Mouse (Mus musculus): ENCODE measurements around the gene Setd1b.
"Not testable (repeated sequence)": the region's sequence is repeated elsewhere in the genome, so short reads cannot be mapped to it uniquely, and the experiment has no call there.

Setd1b gene

DNA sequence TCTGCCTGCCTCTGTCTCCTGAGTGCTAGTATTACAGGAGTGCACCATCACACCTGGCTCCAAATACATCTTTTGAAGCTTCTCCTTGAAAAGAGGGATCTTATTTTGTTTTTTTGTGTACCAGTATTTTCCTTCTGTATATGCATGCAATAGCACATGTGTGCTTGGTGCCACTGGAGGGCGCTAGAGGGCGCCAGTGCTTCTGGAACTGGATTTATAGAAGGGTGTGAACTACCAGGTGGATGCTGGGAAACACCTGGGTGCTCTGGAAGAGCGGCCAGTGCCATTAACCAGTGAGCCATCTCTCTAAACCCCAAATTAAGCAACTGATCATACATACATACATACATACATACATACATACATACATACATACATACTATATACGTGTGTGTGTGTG lies 60.8 kb downstream of the Setd1b start:
- not testable (repeated sequence) for DNase-seq (ENCODE audit: low read depth)

DNA sequence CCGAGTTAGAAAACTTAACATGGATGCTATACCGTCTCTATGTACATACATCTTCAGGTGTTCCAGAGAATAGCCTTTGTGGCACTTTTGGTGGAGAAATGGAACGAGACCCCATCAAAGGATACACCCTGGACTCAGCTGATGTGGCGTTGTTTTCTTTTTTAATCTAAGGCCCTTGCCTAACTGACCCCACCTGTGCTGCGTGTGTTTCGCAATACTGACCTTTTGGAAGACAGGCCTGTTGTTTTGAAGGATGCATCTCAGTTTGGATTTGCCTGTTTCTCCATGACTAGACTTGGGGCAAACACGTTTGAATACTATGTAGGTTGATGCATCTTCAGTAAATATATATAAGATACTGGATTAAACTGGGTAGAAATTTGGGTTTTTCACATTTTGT lies 61.6 kb downstream of the Setd1b start:
- not testable (repeated sequence) for DNase-seq (ENCODE audit: low read depth)

Measured in fibroblast of lung, adult 2 months (primary cell).